8 mouse cellular contexts compared by ENCODE assay signal in the genomic region with DNA sequence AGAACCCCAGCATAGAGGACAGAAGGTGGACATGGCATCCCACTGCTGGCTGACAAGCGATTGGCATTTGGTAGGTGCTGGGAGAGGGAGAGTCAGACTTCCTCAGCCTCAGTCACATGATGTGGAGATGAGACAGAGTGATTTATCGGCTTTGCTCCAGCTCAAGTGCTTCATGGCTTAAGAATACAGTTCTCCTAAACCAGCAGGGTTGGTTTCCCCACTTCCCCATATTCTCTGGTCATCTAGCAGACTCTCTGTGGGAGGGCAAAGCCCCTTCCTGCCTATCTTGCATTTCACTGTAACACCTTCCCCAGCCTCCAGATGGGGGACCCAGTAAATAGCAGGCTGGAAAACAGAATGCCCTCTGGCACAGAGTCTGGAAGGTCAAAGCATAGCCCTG.
A peak's percentile ranks its signal among the peaks of the same experiment; 100 is the strongest.
DNase-seq lines count a peak whose midpoint lies in the region; ATAC-seq and TF ChIP-seq lines count a peak whose summit lies in the region.
"Had no signal": no experiment of that assay in that cellular context is flagged by ENCODE, and none has a peak within 500 bp of the region (broad histone marks: within the 10 kb centered on the region; RNA-seq: fewer than 3 reads in every experiment).

No protein-coding gene starts in this region.

- no peak overlapping the region for H3K9ac ChIP-seq in lung, embryonic 15.5 days

- no peak for TF ChIP-seq POLR2A in olfactory bulb, adult 2 months (IDR thresholded peaks at IDR 0.05; ENCODE audit: insufficient read depth, low read depth, low read length)

- peak overlapping the region; percentile 27 for H3K4me2 ChIP-seq in lung, embryonic 15.5 days

- no peaks in the 10 kb centered on the region for H3K9me3 ChIP-seq in lung, embryonic 15.5 days

- no peaks in the 10 kb centered on the region for H3K27me3 ChIP-seq in lung, embryonic 15.5 days

- no peak for TF ChIP-seq CTCF in olfactory bulb, adult 2 months (IDR thresholded peaks at IDR 0.05; ENCODE audit: insufficient read depth, low read depth, low read length)

- no peak for ATAC-seq in lung, embryonic 15.5 days (ENCODE audit: borderline replicate concordance, extremely low read depth, low FRiP score, low TSS enrichment)
- peak; percentile 80 for ATAC-seq in granulocyte monocyte progenitor cell, adult 5-6 weeks (replicated peaks; ENCODE audit: poor library complexity, severe bottlenecking)

- H3K4me1 ChIP-seq in lung, embryonic 15.5 days, result no peaks in the 10 kb centered on the region
- peaks cover 3% of the 10 kb centered on the region; the same call in 1 of the 2 replicates for H3K4me1 ChIP-seq in olfactory bulb, adult 2 months (ENCODE audit: control insufficient read depth, insufficient read depth, low read length)

- 18% methylated on average over 2 of the region's 2 CpGs for WGBS in lung, embryonic 15.5 days
- 87% methylated on average over 2 of the region's 2 CpGs for WGBS in olfactory bulb, adult 2 months

- 0 out of 2 replicates have a peak overlapping the region, but pooled peaks have one; percentile 2 for H3K4me3 ChIP-seq in lung, embryonic 15.5 days
- no peak overlapping the region for H3K4me3 ChIP-seq in olfactory bulb, adult 2 months (ENCODE audit: insufficient read depth, low read depth, low read length)
- H3K4me3 ChIP-seq: myocyte had no signal

- H3K36me3 ChIP-seq in lung, embryonic 15.5 days, result no peaks in the 10 kb centered on the region

- no peak for DNase-seq in lung, postnatal 4 days
- DNase-seq in kidney, postnatal 25 days, result peak; percentile 40 to 69
- no peak for DNase-seq in gastrocnemius, postnatal 25 days
- no peak for DNase-seq in embryo, embryonic 11 days

- peak overlapping the region; percentile 31 for H3K27ac ChIP-seq in lung, embryonic 15.5 days
- H3K27ac ChIP-seq in olfactory bulb, adult 2 months (ENCODE audit: insufficient read depth, low read depth, low read length), result 0 out of 2 replicates have a peak overlapping the region, but pooled peaks have one; percentile 18

Comparison
In these comparisons a context has a peak if more than half of its experiments do, and no peak if none do; other contexts are left out.
1. DNase-seq: peak in kidney, postnatal 25 days (2 of 2); none in lung, postnatal 4 days (0 of 2), gastrocnemius, postnatal 25 days (single experiment) and embryo, embryonic 11 days (single experiment).